ENCODE assay signal across 8 mouse cellular contexts in the genomic region with DNA sequence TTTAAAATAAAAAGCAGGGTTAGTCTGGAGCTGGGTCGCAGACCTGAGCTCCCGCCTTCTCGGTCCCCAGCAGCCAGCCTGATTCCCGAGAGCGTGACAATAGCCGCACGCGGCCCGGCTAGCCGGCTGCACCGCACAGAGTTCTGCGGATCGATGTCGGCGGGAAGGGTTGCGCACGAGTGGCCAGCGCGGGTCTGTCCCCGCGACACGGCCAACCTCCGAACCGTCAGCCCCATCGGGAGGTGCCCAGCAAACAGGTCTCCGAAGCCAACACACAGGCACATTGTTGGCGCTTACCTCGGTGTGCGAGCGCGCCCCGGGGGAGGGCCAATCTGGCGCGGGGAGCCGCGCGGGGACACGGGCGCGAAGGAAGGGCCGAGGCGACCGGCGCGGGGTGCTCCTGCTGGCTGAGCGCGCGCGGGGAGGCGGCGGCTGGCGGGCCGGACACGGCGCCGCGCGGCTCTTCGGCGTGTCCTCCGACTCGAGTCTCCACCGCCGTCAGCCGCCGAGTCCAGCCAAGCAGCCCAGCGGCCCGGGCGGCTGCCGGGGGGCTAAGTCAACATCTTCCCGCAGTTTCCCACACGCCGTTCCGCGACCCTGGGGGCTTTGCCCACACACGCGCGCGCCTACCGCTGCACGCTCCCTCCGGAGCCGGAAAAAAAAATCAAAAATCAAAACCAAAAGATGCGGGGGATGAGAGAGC. TPM values are rescaled to one million over a fixed set of nuclear protein-coding genes. Genes with fewer than 3 reads are reported as not detected.
DNase-seq lines count a peak whose midpoint lies in the region; ATAC-seq lines count a peak whose summit lies in the region.

No protein-coding gene starts in this region.

- DNase-seq in heart, adult 18-20 months: peak; percentile 45 to 64
- DNase-seq in heart, postnatal 25 days (ENCODE audit: low spot score): no peak
- DNase-seq in NIH3T3 (ENCODE audit: low read depth): peak; percentile 60
- DNase-seq in heart, postnatal 36 days: peak; percentile 64
- peak; percentile 25 for DNase-seq in urinary bladder, postnatal 14 days (ENCODE audit: low spot score)

- no peak for ATAC-seq in embryonic facial prominence, embryonic 13.5 days (ENCODE audit: insufficient number of reproducible peaks, insufficient read depth, low FRiP score, low TSS enrichment, low read depth)
- no peak for ATAC-seq in limb, embryonic 12.5 days (ENCODE audit: insufficient number of reproducible peaks, insufficient read depth, low FRiP score, low TSS enrichment, low read depth)
- ATAC-seq in midbrain, embryonic 15.5 days (replicated peaks): peak; percentile 4

- H3K4me1 ChIP-seq in embryonic facial prominence, embryonic 13.5 days: peaks cover 41% of the 10 kb centered on the region
- H3K4me1 ChIP-seq in limb, embryonic 12.5 days (replicated peaks): peaks cover 44% of the 10 kb centered on the region
- H3K4me1 ChIP-seq in midbrain, embryonic 15.5 days: peaks cover 28% of the 10 kb centered on the region

- peak overlapping the region; percentile 94 for H3K4me3 ChIP-seq in embryonic facial prominence, embryonic 13.5 days
- peak overlapping the region; percentile 82 for H3K4me3 ChIP-seq in limb, embryonic 12.5 days (replicated peaks)
- peak overlapping the region; percentile 74 for H3K4me3 ChIP-seq in midbrain, embryonic 15.5 days

- peak overlapping the region; percentile 75 for H3K4me2 ChIP-seq in embryonic facial prominence, embryonic 13.5 days
- H3K4me2 ChIP-seq in limb, embryonic 12.5 days: peak overlapping the region; percentile 81
- peak overlapping the region; percentile 62 for H3K4me2 ChIP-seq in midbrain, embryonic 15.5 days

- peak overlapping the region; percentile 100 for H3K9ac ChIP-seq in embryonic facial prominence, embryonic 13.5 days
- peak overlapping the region; percentile 99 for H3K9ac ChIP-seq in limb, embryonic 12.5 days (replicated peaks)
- peak overlapping the region; percentile 88 for H3K9ac ChIP-seq in midbrain, embryonic 15.5 days

- no peaks in the 10 kb centered on the region for H3K36me3 ChIP-seq in embryonic facial prominence, embryonic 13.5 days
- no peaks in the 10 kb centered on the region for H3K36me3 ChIP-seq in limb, embryonic 12.5 days
- H3K36me3 ChIP-seq in midbrain, embryonic 15.5 days (replicated peaks): no peaks in the 10 kb centered on the region

- intact Hi-C loops in heart, postnatal 25 days (cut with DNase I): loop anchor here (2.0 to 10.0 kb wide), 5 partner anchors 129 to 646 kb away; no protein-coding TSS in a partner anchor
- intact Hi-C loops in heart, postnatal 36 days (cut with DNase I): loop anchor here (2.0 to 10.0 kb wide), 6 partner anchors 81 to 646 kb away; no protein-coding TSS in a partner anchor

- peak overlapping the region; percentile 100 for H3K27ac ChIP-seq in embryonic facial prominence, embryonic 13.5 days
- H3K27ac ChIP-seq in limb, embryonic 12.5 days: peak overlapping the region; percentile 100
- peak overlapping the region; percentile 96 for H3K27ac ChIP-seq in midbrain, embryonic 15.5 days

- no peaks in the 10 kb centered on the region for H3K27me3 ChIP-seq in embryonic facial prominence, embryonic 13.5 days
- no peaks in the 10 kb centered on the region for H3K27me3 ChIP-seq in limb, embryonic 12.5 days
- no peaks in the 10 kb centered on the region for H3K27me3 ChIP-seq in midbrain, embryonic 15.5 days (replicated peaks)

- WGBS in embryonic facial prominence, embryonic 13.5 days: under 1% methylated on average over 84 of the region's 84 CpGs
- under 1% methylated on average over 84 of the region's 84 CpGs for WGBS in limb, embryonic 12.5 days
- WGBS in midbrain, embryonic 15.5 days: under 1% methylated on average over 78 of the region's 84 CpGs

- H3K9me3 ChIP-seq in embryonic facial prominence, embryonic 13.5 days: no peaks in the 10 kb centered on the region
- H3K9me3 ChIP-seq in limb, embryonic 12.5 days: no peaks in the 10 kb centered on the region
- H3K9me3 ChIP-seq in midbrain, embryonic 15.5 days: no peaks in the 10 kb centered on the region

RNA-seq across cellular contexts. Expression of a gene that starts 1.9 kb away (rescaled TPM):
- 10 to 100 TPM; 45.9 to 50.0 TPM for total RNA-seq in heart, adult 18-20 months (2021)
- 10 to 100 TPM; 57.2 to 57.6 TPM for total RNA-seq in heart, postnatal 25 days (2021)
- polyA plus RNA-seq in embryonic facial prominence, embryonic 13.5 days (2015; fragmentation: Nextera tagmentation; extraction: Ambion mirVana): 123 and 128 TPM in 2 replicates
- total RNA-seq in heart, postnatal 36 days (2021): 10 to 100 TPM; 51.6 to 56.1 TPM
- polyA plus RNA-seq in limb, embryonic 12.5 days (2016; fragmentation: Nextera tagmentation; extraction: Ambion mirVana): 101 and 111 TPM in 2 replicates
- 120 and 140 TPM in 2 replicates for polyA plus RNA-seq in midbrain, embryonic 15.5 days (2015; fragmentation: Nextera tagmentation; extraction: Ambion mirVana)
